ENCODE assay signal across 10 mouse cellular contexts in the genomic region with DNA sequence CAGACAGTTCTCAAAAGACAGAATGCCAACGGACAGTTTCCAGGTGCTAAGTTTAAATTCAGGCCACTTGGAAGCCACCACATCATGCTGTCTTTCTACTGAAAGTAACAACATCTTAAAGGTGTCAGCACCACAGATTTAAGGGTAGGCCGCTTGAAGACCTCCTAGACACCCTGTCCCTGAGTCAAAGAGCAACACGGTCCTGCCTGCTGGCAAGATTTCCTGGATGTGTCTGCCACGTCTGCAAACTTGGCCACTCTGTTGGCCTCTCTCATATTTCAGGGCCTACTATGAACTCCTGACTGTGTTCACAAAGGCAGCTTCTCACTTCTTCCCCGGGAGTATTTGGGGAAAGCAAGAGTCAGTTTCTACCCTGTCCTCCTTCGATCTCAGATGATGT.
"Had no signal": no experiment of that assay in that cellular context is flagged by ENCODE, and none has a peak within 500 bp of the region (broad histone marks: within the 10 kb centered on the region; RNA-seq: fewer than 3 reads in every experiment).

No protein-coding gene starts in this region.

- DNase-seq: lung, adult 18-20 months; lung, embryonic 14.5 days; lung, postnatal 10 days; lung, postnatal 4 days; midbrain, embryonic 14.5 days; right cerebral cortex, postnatal 14 days; spleen, adult 18-20 months; thymus, adult 18-20 months; thymus, postnatal 14 days; thymus, postnatal 36 days had no signal
